Mouse (Mus musculus) adrenal gland, adult 8-10 months (tissue): ENCODE measurements around the gene Entpd1. TPM values are rescaled to one million over a fixed set of nuclear protein-coding genes. Genes with fewer than 3 reads are reported as not detected.
"Not testable (repeated sequence)": the region's sequence is repeated elsewhere in the genome, so short reads cannot be mapped to it uniquely, and the experiment has no call there.

Source experiments
- DNase-seq: peaks from one replicate; pipeline ENCODE4 v3.0.0; 2022
- total RNA-seq, 4 experiments: library from RNA; stranded (reverse); gene quantifications; 2 replicates each; pipeline ENCODE4 v1.2.4; 2022

Entpd1 gene
- total RNA-seq = 10 to 100 TPM; 27.5 to 34.8 (median 31.5) TPM

GRCm38 (mm10) chr19:40611830-40612506, at the start of gene Entpd1, which contains the start of gene Tctn3:
Entpd1 (plus strand) TSS chr19:40612366.
Tctn3 (minus strand) TSS chr19:40612233.
- DNase-seq = peak; percentile 96

DNA sequence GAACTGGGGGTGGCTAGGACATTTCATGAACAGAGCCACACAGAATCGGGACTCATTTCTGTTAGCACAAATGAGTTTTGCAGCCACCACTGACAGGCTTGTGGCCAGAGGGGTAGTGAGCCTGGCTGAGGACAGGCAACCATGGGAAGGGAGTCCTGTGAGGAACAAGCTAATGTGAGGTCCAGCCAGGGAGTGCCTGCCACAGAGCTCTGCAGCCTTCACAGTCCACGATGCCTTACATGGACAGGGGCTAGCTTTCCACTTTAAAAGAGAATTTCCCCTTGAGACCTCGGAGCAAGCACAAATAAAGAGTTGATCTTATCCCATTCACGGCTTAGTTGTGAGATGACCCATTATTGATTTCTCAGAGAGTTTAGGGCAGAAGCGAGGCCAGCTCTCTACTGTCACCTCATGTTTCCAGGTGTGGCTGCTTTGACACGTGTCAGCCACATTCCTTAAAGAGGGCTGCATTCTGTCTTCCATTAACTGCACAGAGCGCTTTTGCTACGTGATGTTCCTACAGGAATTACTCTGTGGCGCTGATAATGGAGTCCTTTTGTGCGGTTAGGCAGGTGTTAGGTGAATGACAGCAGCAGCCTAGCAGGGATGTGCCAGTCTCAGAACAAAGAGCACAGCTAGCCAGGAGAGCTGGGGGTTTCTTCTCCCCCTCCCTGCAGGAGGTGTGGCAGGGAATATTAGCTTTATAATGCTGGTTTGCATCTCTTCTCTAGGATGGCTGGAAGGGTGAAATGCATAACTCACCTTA, 48.1 kb upstream of the Entpd1 start:
- DNase-seq = no peak

DNA sequence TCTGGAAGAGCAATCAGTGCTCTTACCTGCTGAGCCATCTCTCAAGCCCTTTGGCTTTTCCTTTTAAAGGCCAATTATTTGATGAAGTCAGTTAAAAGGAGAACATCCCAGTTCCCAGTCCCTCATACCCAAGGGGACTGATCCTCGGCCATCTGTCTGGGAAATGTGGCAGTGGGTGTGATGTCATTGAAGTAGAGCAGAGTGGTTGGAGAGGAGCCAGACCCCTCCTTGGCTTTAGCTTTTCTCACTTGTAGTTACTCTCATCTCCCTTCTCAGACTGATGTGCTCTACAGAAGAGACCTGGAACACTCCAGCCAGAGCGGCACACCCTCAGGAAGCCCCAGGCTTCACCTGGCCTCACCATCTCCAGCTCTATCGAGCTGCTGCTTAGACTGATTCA, 44.5 kb upstream of the Entpd1 start:
- no peak for DNase-seq

DNA sequence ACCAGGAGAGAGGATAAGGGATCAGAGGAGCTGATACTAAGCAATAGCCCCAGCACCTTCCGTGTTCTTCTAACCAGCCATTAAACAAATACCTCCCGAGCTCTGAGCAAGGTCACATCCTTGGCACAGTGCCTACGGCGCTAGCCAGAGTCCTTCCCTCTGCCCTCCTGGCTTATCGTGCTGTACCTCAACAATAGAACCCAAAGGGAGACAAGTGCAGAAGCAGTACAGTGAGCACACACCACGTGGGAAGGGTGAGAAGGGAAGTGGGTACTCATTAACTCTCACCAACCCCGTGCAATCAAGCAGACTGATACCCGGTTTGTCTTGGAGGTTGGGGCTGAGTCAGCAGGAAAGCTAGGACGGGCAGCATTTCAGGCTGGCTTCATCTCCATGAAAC, 41.4 kb upstream of the Entpd1 start:
- peak; percentile 66 for DNase-seq

DNA sequence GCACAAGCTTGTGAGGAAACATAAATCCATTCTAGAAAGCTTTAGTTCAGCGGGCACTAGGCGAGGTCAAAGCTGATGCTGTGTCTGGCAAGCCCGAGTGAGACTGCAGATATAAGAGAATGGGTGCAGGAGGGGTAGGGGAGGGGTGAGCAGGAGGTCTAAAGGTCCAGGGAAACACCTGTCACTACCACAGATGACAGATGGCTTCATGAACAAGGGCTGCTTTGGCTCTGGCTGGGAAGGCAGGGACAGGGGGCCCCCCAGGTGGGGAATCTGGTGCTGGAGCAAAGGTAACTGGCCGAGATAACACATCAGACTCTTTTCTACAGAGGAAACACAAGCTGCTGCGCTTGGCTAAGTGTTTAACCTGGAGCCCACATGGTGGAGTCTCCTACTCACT, 36.7 kb upstream of the Entpd1 start:
- DNase-seq = no peak

GRCm38 (mm10) chr19:40580902-40581301, 31.3 kb upstream of the Entpd1 start:
- no peak for DNase-seq

DNA sequence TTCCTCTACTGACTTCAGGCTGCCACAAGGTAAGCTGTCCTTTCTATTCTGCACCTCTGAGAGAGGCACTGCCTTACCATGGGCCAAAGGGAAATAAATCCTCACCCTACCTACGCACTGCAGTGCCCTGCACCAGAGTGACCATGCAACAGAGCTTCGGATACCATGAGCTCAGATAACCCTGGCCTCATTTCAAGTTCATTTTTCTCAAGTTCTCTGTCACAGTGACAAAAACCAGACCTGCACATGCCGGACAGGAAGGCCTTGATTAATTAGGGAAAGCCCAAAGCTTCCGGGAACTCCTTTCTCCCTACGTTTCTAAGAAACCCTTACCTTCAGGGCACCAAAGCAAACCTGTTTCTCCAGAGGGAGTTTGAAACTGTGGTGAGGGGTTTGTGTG, 30.5 kb upstream of the Entpd1 start:
- peak; percentile 35 for DNase-seq

DNA sequence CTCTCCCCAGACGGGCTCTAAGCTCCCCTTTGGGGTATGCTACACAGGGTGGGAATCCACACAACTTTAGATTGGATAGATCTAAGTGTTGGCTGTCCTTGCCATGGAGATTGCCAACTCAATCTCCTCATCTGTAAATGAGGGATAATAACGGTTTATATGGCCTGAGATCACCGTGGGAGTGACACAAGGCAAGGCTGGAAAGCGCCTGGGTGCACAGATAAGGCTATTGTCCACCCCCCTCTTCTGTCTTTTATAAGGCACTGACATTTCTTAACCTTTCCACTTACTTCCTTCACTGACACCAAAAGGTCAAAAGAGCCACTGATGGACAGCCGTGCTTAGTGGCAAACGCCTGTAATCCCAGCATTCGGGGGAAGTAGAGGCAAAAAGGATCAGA, 25.3 kb upstream of the Entpd1 start:
- DNase-seq = no peak

DNA sequence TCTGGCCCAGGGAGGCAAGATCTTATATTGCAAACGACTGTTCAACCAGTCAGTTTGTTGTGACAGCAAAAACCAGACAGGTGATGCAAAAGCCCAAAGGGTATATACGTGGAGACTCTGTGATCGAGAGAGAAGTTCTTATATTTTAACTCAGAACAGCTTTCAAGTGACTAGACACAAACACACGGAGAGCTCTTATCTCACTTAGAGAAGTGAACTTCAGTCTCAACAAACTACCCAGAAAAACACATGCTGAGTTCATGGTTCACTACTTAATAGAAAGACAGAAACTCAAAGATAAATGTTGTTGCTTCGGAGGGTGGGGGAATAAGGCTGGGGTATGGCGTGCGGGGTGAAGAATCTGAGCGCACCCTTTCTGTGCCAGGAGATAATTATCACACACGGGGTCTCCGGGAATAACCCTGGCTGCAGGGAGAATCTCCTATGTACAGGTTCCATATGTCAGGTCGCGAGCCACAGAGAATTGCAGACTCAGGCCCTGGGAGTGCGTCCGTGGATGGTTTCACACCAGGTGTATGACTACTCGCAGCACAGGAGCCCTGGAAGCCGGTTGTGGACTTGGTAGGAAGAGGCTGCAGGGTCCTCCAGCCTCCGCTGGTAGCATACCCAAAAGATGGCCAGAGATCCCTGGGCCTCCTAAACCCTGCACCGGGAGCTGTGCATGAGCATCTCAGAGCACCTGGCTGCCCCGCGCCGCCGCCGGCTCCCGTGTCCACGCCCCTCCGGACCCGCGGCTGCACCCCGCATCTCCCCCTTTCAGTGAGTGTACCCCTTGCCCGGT, 24.5 kb upstream of the Entpd1 start:
- DNase-seq = no peak

DNA sequence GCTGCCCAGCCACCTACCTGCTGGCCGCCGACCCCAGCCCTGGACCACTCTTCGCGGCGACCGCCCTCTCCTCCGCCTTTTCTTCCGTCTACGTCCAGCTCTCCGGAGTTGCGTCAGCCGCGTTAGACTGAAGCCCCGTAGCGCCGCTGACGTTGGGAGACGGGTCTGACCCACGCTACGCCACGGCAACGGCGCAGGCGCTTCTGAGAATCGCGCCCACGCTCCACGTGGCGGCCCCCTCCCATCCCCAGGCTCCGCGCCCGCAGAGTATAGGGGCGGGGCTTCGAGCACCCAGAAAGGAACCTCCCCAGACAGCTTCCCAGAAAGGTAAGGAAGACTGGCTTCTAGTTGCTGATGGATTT, 23.9 kb upstream of the Entpd1 start, which contains the start of gene Aldh18a1:
Gene Aldh18a1 (minus strand): TSS at position 171 of the 362 bp plus-strand sequence.
- peak; percentile 88 for DNase-seq

GRCm38 (mm10) chr19:40588847-40589529, 23.2 kb upstream of the Entpd1 start:
- peak; percentile 73 for DNase-seq

GRCm38 (mm10) chr19:40589530-40589880, 22.7 kb upstream of the Entpd1 start:
- DNase-seq = no peak

DNA sequence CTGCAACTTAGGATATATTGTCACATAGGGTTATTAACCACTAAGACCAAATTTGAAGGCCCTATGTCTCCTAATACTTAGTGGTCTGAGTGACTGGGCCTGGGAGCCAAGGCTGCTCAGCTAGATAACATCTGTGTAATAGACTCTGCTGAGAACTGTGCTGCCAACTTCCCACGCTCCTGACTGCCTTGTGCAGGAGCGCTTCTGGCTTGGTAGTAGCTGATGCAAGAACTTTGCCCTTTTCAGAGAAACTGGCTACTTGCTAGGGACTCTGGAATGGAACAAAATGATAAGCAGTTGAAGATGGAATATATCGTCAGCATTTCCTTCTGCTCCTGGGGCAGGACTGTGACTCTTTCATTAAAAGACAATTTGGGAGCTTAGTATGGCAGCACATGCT, 16.9 kb upstream of the Entpd1 start:
- no peak for DNase-seq

DNA sequence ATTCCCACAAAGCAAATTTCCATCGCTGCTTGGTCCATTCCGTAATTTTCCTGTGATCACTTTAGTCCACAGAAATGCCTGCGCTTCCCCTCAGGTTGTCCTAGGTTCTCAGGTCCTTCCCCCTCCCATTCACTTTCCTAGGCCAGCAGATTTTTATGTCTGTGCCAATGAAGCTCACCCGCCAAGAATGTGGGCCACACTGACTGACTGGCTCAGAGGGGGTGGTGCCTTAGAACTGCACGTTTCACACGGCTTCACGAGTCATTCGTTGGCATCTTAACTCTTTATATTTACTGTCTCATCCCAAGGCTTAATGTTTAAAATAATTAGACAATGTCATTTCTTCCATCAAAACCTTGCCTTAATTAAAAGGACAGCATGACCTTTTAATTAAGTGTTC, 16.3 kb upstream of the Entpd1 start:
- DNase-seq = no peak

DNA sequence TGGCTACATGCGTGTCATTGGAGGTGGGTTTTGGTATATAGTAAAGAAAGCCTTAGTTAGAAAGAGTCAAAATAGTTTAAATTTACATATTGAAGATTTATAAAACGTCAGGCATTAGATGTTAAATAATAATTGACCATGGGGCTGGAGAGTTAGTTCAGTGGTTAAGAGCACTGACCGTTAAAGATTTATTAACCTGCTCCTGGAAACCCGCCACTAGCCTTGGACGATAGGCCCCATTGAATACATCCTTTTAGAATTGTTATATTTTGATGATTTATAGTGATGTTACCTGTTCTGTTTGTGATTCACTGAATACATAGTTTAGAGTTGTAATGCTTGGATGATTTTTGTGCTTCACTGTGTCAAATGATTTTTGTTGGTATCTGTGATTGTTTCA, 11.3 kb upstream of the Entpd1 start:
- not testable (repeated sequence) for DNase-seq

DNA sequence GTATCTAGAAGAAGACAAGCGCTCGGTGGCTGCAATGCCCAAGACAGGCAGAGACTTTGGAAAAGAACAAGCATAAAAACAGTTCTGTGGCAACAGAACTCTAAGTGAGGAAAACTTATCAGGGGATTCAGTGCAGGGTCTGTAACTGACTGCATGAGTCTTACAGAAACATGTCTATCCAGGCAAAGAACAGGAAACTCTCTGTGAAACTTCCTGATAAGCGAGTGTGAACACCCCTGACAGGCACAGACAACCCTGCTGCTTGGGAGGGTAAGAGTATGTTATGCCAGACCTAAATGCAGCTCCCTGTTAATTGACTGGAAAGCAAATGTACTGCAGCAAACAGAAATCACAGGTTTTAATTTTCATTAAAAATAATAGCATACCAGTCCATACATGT, 10.3 kb upstream of the Entpd1 start:
- DNase-seq = no peak

GRCm38 (mm10) chr19:40605189-40605588, 7.0 kb upstream of the Entpd1 start:
- no peak for DNase-seq

GRCm38 (mm10) chr19:40607676-40608075, 4.5 kb upstream of the Entpd1 start:
- no peak for DNase-seq

DNA sequence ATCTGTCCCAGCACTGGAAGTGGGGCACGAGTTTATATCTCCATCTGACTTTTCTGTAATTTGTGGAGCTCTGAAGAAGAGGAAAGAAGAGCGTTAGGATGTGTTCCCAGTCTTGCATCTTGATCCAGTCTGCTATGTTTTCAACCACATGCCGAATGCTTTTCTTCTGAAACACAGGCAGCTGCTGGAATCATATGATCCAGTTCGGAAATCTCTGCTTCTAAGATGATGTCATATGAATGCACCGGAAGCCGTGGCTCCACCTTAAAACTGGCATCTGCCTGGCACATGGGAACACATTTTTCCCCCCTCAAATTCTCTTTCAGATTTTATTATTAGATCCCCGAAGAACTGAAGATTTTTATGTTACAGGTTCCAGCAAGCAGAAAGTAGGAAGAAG, 2.6 kb downstream of the Entpd1 start:
- DNase-seq = no peak

DNA sequence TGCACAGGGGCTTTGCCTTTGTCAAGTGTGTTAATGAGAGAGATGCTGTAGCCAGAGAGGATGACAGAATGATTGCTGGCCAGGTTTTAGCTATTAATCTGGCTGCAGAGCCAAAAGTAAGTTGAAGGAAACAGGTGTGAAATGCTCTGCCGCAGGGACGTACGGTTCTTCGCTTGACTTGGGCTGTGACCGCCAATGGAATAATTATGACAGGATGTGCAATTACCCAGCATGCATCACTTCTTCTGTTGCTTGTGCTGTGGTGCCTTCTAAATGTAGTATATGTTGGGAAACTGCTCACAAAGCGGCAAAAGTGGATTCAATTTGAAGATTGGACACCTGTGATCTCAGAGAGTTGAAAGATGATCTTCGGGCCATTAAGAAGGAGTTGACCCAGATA, 3.9 kb downstream of the Entpd1 start:
- DNase-seq = no peak

- not testable (repeated sequence) for DNase-seq
These were observed 9.4 kb downstream of the Entpd1 start for GRCm38 (mm10) chr19:40621616-40622015.

DNA sequence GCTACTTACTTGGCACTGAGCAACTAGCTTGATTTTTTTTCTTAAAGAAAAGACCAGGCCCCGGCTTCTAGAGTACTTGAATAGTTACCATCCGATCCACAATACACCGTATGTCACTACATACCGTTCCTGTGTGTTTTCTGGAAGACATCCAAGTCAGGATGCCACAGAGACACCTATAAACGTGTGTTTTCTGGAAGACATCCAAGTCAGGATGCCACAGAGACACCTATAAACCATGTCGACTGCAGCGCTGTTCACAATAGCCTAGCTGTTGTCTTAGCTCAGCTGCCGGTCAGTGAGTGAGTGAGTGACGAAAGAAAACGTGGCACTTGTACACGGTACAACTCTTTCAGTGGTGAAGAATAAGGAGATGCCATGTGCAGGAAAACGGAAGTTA, 13.8 kb downstream of the Entpd1 start:
- DNase-seq = no peak

GRCm38 (mm10) chr19:40628950-40629349, 16.8 kb downstream of the Entpd1 start:
- no peak for DNase-seq
